Mouse (Mus musculus): ENCODE results near the gene Pprc1. TPM values are rescaled to one million over a fixed set of nuclear protein-coding genes. Genes with fewer than 3 reads are reported as not detected.

Gene Pprc1
- polyA plus RNA-seq, 1 experiment from 2014 or later, result 30.6 TPM

Other genes starting within 250 kb of the Pprc1 start
- gene Kcnip2, start 228.8 kb upstream of the Pprc1 start, polyA plus RNA-seq (2016; fragmentation: Nextera tagmentation; extraction: Ambion mirVana), result 0.36 and 0.56 TPM in 2 replicates
- 13.6 and 16.5 TPM in 2 replicates for gene Armh3, start 46.4 kb upstream of the Pprc1 start, polyA plus RNA-seq (2016; fragmentation: Nextera tagmentation; extraction: Ambion mirVana)
- 6.6 and 7.3 TPM in 2 replicates for gene Hps6, start 41.4 kb upstream of the Pprc1 start, polyA plus RNA-seq (2016; fragmentation: Nextera tagmentation; extraction: Ambion mirVana)
- 84.2 and 85.0 TPM in 2 replicates for gene Ldb1, start 328 bp downstream of the Pprc1 start, polyA plus RNA-seq (2016; fragmentation: Nextera tagmentation; extraction: Ambion mirVana)
- 56.2 and 60.3 TPM in 2 replicates for gene Nolc1, start 31.0 kb downstream of the Pprc1 start, polyA plus RNA-seq (2016; fragmentation: Nextera tagmentation; extraction: Ambion mirVana)
- gene Elovl3, start 87.0 kb downstream of the Pprc1 start, polyA plus RNA-seq (2016; fragmentation: Nextera tagmentation; extraction: Ambion mirVana), result not detected in 2 replicates
- 1.0 and 2.2 TPM in 2 replicates for gene Pitx3, start 103.4 kb downstream of the Pprc1 start, polyA plus RNA-seq (2016; fragmentation: Nextera tagmentation; extraction: Ambion mirVana)
- gene Gbf1, start 107.6 kb downstream of the Pprc1 start, polyA plus RNA-seq (2016; fragmentation: Nextera tagmentation; extraction: Ambion mirVana), result 53.5 and 54.1 TPM in 2 replicates

Measured in heart, embryonic 12.5 days (tissue).